Mouse (Mus musculus) gastrocnemius, postnatal 14 days (tissue): ENCODE data around the gene Src. TPM values are rescaled to one million over a fixed set of nuclear protein-coding genes. Genes with fewer than 3 reads are reported as not detected.
A peak's percentile ranks its signal among the peaks of the same experiment; 100 is the strongest.

Source experiments
- DNase-seq: peaks from one replicate; pipeline ENCODE4 v3.0.0; 2021; ENCODE audit warnings: mixed read lengths
- intact Hi-C: fragments of 180-260 bp; cut with DNase I; formaldehyde crosslinking; loops from one replicate; pipeline ENCODE4 v1.15.1; 2025; ENCODE audit warnings: low total_unique reads
- total RNA-seq, 2 experiments: library from RNA; stranded (reverse); gene quantifications; 2 replicates each; pipeline ENCODE4 v1.2.3; 2021

The Src gene
- total RNA-seq, 2 experiments from 2014 or later = 5.2 to 7.5 TPM

- intact Hi-C loops = no loop called here
- DNase-seq = no peak
Observed at GRCm38 (mm10) chr2:157431912-157432311, 13.7 kb downstream of the Src start.

- DNase-seq = no peak
- intact Hi-C loops = no loop called here
Observed at GRCm38 (mm10) chr2:157432476-157432875, 14.2 kb downstream of the Src start.

- intact Hi-C loops = no loop called here
- no peak for DNase-seq
Observed at GRCm38 (mm10) chr2:157434041-157434440, 15.8 kb downstream of the Src start.

GRCm38 (mm10) chr2:157434497-157434896 is 16.3 kb downstream of the Src start:
- no peak for DNase-seq
- intact Hi-C loops = no loop called here

GRCm38 (mm10) chr2:157436496-157436895 is 18.3 kb downstream of the Src start:
- intact Hi-C loops = no loop called here
- DNase-seq = no peak

- intact Hi-C loops = no loop called here
- no peak for DNase-seq
Observed at GRCm38 (mm10) chr2:157437123-157437522, 18.9 kb downstream of the Src start.

- intact Hi-C loops = no loop called here
- no peak for DNase-seq
Observed at GRCm38 (mm10) chr2:157441363-157441762, 23.1 kb downstream of the Src start.

GRCm38 (mm10) chr2:157447297-157448158 is 29.3 kb downstream of the Src start:
- intact Hi-C loops = no loop called here

GRCm38 (mm10) chr2:157448356-157448755 is 30.1 kb downstream of the Src start:
- no peak for DNase-seq
- intact Hi-C loops = no loop called here

More at GRCm38 (mm10) chr2:157447297-157448158, 29.3 kb downstream of the Src start:
- no peak for DNase-seq

GRCm38 (mm10) chr2:157450905-157451304 is 32.7 kb downstream of the Src start:
- intact Hi-C loops = no loop called here
- no peak for DNase-seq

GRCm38 (mm10) chr2:157451372-157452040 is 33.3 kb downstream of the Src start:
- DNase-seq = no peak
- intact Hi-C loops = no loop called here

GRCm38 (mm10) chr2:157457100-157457806 is 39.0 kb downstream of the Src start:
- intact Hi-C loops = loop anchor here (1.0 to 5.0 kb wide), 2 partner anchors 115 to 165 kb away; no protein-coding TSS in a partner anchor
- peak; percentile 87 for DNase-seq

- DNase-seq = peak; percentile 76
- intact Hi-C loops = loop anchor here (2.0 to 5.0 kb wide), 2 partner anchors 112 to 166 kb away; partner anchors contain the start of gene Blcap
Observed at GRCm38 (mm10) chr2:157458472-157458871, 40.2 kb downstream of the Src start.

- intact Hi-C loops = loop anchor here (2.0 to 5.0 kb wide), 2 partner anchors 111 to 167 kb away; partner anchors contain the start of gene Blcap
Observed at GRCm38 (mm10) chr2:157459736-157460135, 41.5 kb downstream of the Src start.

GRCm38 (mm10) chr2:157462776-157463710 is 44.8 kb downstream of the Src start:
- no peak for DNase-seq
- intact Hi-C loops = no loop called here

More at GRCm38 (mm10) chr2:157459736-157460135, 41.5 kb downstream of the Src start:
- no peak for DNase-seq

- intact Hi-C loops = no loop called here
- no peak for DNase-seq
Observed at GRCm38 (mm10) chr2:157463887-157464745, 45.9 kb downstream of the Src start.

- intact Hi-C loops = no loop called here
- DNase-seq = peak; percentile 21
Observed at GRCm38 (mm10) chr2:157464746-157465126, 46.5 kb downstream of the Src start.

GRCm38 (mm10) chr2:157466836-157467235 is 48.6 kb downstream of the Src start:
- DNase-seq = no peak
- intact Hi-C loops = no loop called here
